Mouse (Mus musculus): ENCODE data around the gene Resp18.

The Resp18 gene

DNA sequence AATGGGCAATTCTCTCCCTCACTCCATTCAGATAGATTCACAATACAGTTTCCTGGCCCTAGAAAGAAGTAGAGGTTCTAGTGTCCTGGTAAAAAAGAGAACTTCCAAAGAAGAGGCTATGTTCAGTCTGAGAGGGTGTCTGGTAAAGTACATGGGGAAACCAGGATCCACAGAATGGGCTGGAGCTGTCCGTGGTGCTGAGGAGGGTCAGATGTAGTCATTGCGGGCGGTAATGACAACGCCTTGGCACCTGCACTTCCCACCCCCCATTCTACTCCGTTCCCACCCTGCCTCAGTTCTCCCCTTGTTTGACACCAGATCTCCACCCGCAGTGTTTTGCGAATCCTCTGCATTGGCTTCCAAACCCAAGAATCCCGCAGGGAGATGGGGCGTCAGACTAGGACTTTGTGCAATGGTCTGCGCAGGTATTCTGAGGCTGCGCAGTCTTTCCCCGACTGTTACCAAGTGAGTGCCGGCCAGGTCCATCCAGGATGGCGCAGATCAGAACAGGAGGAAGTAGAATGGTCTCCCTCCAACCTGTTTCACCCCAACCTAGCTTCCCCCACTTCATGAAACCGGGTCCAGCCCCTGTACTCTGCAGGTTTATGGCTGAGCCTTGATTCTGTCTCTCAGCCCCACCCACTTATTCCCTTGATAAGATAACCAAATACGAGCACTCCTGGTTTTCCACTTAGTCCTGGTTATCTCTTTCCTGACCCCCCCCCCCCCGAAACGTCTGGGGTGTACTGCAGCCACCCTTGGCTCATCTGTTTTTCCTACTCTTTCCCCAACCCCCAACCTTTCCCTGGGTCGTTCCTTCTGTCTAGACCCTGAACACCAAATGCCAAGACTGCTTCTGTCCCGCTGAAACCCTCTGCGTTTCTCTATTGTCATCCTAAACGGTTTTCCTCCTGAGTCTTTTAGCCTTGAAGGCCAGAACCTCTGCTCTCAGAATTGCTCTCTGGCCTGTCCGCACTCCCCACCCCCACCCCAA is 723 bp downstream of the Resp18 start:
- in situ Hi-C loops (cut with MboI) = no loop called here

- in situ Hi-C loops (cut with MboI) = no loop called here
Observed at GRCm38 (mm10) chr1:75264091-75264880, 13.9 kb downstream of the Resp18 start, which contains the start of gene Ptprn. Ptprn (minus strand) TSS chr1:75264502.

- in situ Hi-C loops (cut with MboI) = no loop called here
Observed at GRCm38 (mm10) chr1:75262969-75263951, 15.0 kb downstream of the Resp18 start.

GRCm38 (mm10) chr1:75261278-75261677 is 16.9 kb downstream of the Resp18 start:
- in situ Hi-C loops (cut with MboI) = no loop called here

- in situ Hi-C loops (cut with MboI) = no loop called here
Observed at GRCm38 (mm10) chr1:75255516-75256046, 22.6 kb downstream of the Resp18 start.

- in situ Hi-C loops (cut with MboI) = loop anchor here (5.0 kb wide), 1 partner anchor 63 kb away; the partner anchor contains the start of gene Dnpep
Observed at GRCm38 (mm10) chr1:75254625-75255013, 23.6 kb downstream of the Resp18 start.

DNA sequence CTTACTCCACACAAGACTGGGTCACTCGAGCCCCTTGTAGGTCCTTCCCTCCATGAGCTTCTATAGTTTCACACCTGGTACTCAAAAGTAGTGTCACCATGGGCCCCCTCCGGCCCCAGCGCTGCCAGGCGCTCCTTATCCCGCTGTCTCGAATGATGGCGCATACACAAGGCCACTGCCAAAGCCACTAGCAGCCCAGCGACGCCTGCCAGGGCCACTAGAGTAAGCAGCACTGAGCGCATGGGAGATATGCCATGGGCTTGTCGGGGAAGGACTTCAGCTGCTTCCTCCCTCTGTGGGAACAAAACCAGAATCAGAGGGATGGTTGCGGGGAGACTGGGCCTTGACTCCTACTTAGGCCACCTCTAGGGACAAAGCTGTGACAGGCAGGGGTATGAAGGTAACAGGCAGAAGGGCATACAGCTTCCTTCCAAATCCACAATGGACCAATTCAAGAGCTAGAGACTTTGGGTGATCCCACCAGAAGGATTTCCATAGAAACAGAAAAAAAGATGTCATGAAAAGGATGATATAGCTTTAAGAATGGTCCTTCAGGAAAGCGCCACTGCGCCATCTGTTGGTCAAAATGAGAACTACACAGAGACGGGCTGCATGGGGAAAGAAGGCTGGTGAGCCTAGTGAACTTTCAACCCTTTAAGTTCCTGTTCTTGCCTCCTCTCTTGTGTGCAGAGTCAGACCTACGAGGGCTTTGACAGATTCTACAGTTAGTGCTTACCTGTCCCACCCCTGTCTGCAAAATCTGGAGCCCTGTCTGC is 24.2 kb downstream of the Resp18 start:
- in situ Hi-C loops (cut with MboI) = loop anchor here (5.0 kb wide), 1 partner anchor 63 kb away; the partner anchor contains the start of gene Dnpep

DNA sequence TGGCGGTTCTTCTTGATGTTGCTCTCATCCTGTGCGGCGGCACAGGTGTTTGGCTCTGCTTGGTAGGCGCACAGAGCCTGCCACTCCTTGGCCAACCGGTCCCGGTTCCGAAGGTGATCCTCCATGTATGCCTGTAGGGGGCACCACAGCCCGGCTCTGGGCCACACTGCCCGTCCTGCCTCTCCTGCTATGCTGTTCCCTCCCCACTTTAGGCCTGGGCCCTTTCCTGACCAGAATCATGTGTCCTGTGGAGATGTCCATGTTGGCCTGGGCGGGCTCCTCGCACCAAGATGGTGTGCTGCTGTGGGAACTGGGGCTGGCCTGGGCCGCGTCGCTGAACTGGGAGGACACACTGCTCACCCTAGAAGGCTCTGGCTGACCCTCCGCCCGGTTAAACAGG is 25.2 kb downstream of the Resp18 start:
- in situ Hi-C loops (cut with MboI) = loop anchor here (5.0 kb wide), 1 partner anchor 64 kb away; the partner anchor contains the start of gene Dnpep

GRCm38 (mm10) chr1:75252308-75252707 is 25.9 kb downstream of the Resp18 start:
- in situ Hi-C loops (cut with MboI) = loop anchor here (5.0 kb wide), 1 partner anchor 65 kb away; the partner anchor contains the start of gene Dnpep

DNA sequence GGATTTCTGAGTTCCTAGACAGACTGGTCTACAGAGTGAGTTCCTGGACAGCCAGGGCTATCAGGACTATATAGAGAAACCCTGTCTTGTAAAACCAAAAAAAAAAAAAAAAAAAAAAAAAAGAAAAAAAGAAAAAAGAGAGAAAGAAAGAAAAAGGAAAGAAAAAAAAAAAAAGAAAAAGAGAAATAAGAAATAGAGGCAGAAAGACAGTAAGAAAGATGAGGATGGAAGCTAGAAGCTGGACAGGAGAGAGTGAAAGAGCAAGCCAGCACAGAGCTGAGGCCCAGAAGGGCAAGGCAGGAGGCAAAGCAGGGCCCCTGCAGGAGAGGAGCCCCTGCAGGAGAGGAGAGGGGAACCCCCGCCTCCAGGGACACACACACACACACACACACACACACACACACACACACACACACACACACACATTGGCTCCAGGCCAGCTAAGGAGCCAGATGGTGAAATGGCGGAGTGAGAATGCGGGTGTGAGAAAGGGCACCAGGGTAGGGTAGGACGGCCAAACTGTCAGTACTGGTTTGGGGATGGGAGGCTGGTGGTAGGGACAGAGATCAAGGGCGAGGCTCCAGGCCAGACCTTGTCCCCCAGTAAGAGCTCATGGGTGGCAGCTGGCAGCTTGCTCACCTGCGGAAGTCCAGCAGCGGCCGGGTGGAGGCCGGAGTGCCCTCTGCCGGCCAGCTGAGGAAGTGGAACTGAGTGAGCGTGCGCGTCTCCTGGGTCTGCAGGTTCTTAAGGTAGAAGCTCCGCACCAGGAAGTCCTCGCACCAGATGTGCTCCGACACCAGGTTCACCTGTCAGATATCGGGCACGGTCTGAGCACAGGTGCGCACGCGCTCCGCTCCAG is 26.9 kb downstream of the Resp18 start:
- in situ Hi-C loops (cut with MboI) = loop anchor here (5.0 kb wide), 1 partner anchor 66 kb away; the partner anchor contains the start of gene Dnpep

DNA sequence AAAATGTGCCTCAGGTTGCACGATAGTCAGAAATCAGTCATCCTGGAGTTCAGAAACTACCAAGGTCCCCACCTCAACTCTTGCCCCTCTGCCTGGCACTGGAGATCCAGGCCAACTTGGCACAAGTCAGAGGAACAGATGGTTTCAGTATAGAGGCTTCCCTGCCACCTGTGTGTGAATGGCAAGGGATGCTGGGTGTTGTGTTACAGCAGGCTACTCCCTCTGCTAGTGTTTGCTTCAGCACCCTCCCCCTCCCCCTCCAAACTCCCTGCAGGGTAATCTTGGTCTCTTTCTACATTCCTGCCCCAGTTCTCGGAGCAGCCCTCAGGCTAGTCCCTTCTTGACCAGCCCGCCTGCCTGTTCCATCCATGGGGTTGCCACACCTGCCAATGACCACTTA is 27.7 kb downstream of the Resp18 start:
- in situ Hi-C loops (cut with MboI) = loop anchor here (5.0 kb wide), 1 partner anchor 67 kb away; the partner anchor contains the start of gene Dnpep

DNA sequence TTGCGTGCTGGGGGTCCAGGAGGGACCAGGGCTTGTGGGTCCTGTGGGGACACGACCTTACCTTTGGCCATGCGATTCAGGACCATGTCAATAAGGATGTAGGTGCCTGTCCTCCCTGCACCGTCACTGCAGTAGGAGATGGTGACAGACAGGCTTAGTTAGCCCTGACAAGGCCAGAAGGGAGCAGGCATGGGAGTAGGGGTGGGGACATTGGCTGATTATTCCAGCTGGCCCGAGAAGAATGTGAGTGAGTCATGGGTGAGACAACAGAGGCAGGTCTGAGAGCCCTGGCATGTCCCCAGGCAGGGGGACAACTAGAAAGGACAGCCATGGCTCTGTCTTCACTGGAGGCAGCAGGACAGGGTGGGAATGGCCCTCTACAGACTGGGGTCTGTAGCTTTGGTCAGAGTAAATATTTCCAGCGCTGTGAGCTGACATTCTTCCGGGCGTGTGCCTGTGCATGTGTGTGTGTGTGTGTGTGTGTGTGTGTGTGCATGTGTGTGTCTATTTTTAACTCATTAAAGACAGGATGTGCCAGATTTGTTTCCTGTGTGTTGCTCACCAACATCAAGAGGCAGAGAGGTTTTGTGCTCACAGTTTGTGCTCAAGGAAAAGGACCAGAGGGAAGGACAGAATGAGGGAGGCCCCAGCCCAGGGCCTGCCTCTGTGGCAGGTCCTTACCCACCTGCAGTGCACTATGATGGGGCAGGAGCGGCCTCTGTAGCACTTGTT is 30.0 kb downstream of the Resp18 start:
- in situ Hi-C loops (cut with MboI) = no loop called here

DNA sequence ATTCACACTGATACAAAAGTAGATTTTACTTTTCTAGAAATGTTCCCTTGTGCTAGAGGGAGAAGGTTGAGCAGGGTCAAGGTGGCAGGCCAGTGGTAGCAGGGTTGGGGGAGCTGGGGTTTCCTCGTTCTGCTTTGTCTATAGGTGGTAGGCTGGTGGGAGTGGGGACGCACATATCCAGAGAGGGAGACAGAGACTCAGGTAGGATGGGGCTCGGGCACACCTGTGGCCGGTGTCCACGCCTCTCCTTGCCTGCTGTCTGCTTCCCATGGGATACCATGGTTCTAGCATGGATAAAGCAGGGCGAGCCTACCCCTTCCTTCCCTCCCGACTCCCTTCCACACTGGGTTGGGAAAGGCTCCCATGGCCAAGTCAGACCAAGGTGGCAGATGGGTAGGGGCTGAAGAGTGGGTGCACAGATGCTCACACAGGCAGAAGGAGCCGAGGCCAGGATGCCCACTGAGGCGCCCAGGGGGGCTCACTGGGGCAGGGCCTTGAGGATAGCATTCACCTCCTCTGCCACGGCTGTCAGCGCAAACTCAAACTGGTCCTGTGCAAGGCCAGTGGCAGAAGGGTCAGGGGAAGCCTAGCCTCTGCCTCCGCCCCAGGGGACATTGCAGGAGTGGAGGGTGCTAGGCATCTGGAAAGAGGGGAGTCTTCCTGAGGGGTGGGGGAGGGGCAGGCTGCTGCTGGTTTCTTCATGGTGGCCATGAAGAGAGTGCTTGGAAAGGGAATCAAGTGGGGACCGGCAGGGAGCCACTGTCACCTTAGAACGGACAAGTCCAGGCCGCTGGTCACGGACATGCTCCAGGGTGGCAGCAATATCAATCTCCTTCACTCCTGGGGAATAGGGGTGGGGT is 30.9 kb downstream of the Resp18 start:
- in situ Hi-C loops (cut with MboI) = no loop called here

- in situ Hi-C loops (cut with MboI) = no loop called here
Observed at GRCm38 (mm10) chr1:75244836-75245235, 33.4 kb downstream of the Resp18 start.

- in situ Hi-C loops (cut with MboI) = no loop called here
Observed at GRCm38 (mm10) chr1:75244175-75244826, 33.9 kb downstream of the Resp18 start.

DNA sequence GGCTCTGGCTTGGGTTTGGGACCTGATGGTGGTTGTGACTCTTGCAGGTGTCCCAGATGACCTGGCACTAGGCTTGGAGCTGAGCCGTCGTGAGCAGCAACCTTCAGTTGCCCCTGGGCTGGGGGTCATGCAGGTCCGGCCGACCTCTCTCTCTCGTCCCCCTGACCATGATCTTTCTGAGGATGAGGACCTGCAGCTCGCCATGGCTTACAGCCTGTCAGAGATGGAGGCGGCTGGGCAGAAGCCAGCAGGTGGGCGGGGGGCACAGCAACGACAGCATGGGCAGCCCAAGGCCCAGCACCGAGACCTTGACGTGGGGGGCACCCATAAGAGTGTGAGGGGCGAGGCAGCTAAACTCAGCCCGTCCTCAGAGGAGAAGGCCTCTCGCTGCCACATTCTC is 34.8 kb downstream of the Resp18 start:
- in situ Hi-C loops (cut with MboI) = no loop called here

DNA sequence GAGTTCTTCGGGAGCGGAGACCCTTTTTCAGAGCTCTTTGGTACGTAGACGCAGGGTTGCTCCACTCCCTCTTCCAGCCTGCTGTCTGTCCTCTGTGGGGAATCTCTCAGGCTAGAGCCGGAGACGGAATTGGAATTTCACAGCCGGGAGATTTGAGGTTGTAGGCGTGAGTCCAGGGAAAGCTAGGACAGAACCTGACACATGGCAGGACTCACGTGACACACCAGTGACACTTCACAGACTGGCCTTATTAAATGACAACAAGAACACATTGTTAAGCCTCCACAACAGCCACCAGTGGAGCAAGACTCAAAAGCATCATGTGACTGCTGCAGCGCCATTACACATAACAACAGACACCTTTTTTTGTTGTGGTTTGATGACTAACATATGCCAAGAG is 38.6 kb downstream of the Resp18 start:
- in situ Hi-C loops (cut with MboI) = no loop called here
